ENCODE assay signal across 12 mouse cellular contexts in the genomic region with DNA sequence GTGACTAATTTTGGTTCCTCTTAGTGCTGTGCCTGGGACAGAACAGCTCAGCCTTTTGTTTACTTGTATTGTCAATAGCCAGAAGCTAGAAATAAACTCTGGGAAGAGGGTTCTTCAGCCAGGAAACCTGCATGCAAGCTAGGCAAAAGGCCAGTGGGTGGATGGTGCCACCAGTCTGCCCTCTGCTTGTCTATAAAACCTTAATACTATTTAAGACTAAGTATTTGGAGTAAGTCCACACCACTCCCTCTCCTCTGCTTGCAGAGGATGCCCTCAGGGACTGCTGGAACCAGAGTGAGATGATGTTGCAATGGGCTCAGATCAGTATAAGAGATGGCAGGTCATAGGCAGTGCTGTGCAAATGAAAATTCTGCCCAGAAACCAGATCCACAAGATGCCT. TPM values are rescaled to one million over a fixed set of nuclear protein-coding genes. Genes with fewer than 3 reads are reported as not detected.
A peak's percentile ranks its signal among the peaks of the same experiment; 100 is the strongest.
DNase-seq lines count a peak whose midpoint lies in the region; ATAC-seq and TF ChIP-seq lines count a peak whose summit lies in the region.
"Had no signal": no experiment of that assay in that cellular context is flagged by ENCODE, and none has a peak within 500 bp of the region (broad histone marks: within the 10 kb centered on the region; RNA-seq: fewer than 3 reads in every experiment).

No protein-coding gene starts in this region.

- H3K79me2 ChIP-seq in liver, adult 2 months (ENCODE audit: control insufficient read depth, insufficient read depth, low read length), result no peaks in the 10 kb centered on the region

- ATAC-seq in stomach, postnatal 0 days (ENCODE audit: low FRiP score, low TSS enrichment), result peak; percentile 56; the same call in 1 of the 2 replicates
- ATAC-seq: forebrain, embryonic 15.5 days; Patski had no signal

- H3K27ac ChIP-seq in liver, adult 2 months (replicated peaks; ENCODE audit: insufficient read depth, low read depth, low read length), result peak overlapping the region; percentile 42
- no peak overlapping the region for H3K27ac ChIP-seq in stomach, postnatal 0 days (replicated peaks)
- H3K27ac ChIP-seq: forebrain, embryonic 15.5 days; liver, embryonic 14.5 days had no signal

- no peak overlapping the region for H3K9ac ChIP-seq in liver, adult 2 months (ENCODE audit: low read depth, low read length)
- H3K9ac ChIP-seq in stomach, postnatal 0 days (ENCODE audit: low read length), result no peak overlapping the region
- H3K9ac ChIP-seq: forebrain, embryonic 15.5 days; liver, embryonic 14.5 days had no signal

- intact Hi-C loops in left cerebral cortex, postnatal 14 days (cut with DNase I), result no loop called here

- no peak for TF ChIP-seq CTCF in liver, adult 2 months (IDR thresholded peaks at IDR 0.05; ENCODE audit: low read depth, low read length)
- TF ChIP-seq CTCF in stomach, postnatal 0 days (IDR thresholded peaks at IDR 0.05; ENCODE audit: low read depth), result no peak

- H3K4me2 ChIP-seq in stomach, postnatal 0 days (replicated peaks; ENCODE audit: low read depth), result no peak overlapping the region
- H3K4me2 ChIP-seq: forebrain, embryonic 15.5 days had no signal

- no peak overlapping the region for H3K4me3 ChIP-seq in liver, adult 2 months (ENCODE audit: insufficient read depth, low read depth, low read length)
- H3K4me3 ChIP-seq in stomach, postnatal 0 days (ENCODE audit: low read depth, low read length), result no peak overlapping the region
- H3K4me3 ChIP-seq: forebrain, embryonic 15.5 days had no signal

- no peak for TF ChIP-seq EP300 in stomach, postnatal 0 days (optimal IDR thresholded peaks at IDR 0.05)

- DNase-seq in adrenal gland, adult (ENCODE audit: inconsistent age in 2 of 2, low spot score in 1 of 2), result peak; percentile 8 to 60
- DNase-seq in adrenal gland, postnatal 4 days (ENCODE audit: low spot score in 2 of 2), result no peak
- DNase-seq in liver, adult 2 months (ENCODE audit: extremely low read depth, low read depth, low spot score), result peak; percentile 97
- DNase-seq in liver, result no peak
- peak; percentile 92 for DNase-seq in gonadal fat pad, adult 2 months (ENCODE audit: low read depth)
- DNase-seq in stomach, postnatal 0 days (ENCODE audit: low spot score), result no peak
- DNase-seq in testis, postnatal 14 days (ENCODE audit: low spot score), result no peak
- DNase-seq in left cerebral cortex, postnatal 14 days (ENCODE audit: low spot score in 2 of 2), result no peak
- DNase-seq: midbrain, embryonic 14.5 days had no signal

- no peaks in the 10 kb centered on the region for H3K36me3 ChIP-seq in liver, adult 2 months (ENCODE audit: control insufficient read depth, insufficient read depth, low read length)
- H3K36me3 ChIP-seq in stomach, postnatal 0 days (ENCODE audit: control insufficient read depth, insufficient read depth, low read length), result no peaks in the 10 kb centered on the region
- H3K36me3 ChIP-seq: forebrain, embryonic 15.5 days had no signal

- H3K9me3 ChIP-seq in stomach, postnatal 0 days (ENCODE audit: control insufficient read depth, low read length), result no peaks in the 10 kb centered on the region
- H3K9me3 ChIP-seq: forebrain, embryonic 15.5 days had no signal

- peaks cover 40% of the 10 kb centered on the region for H3K4me1 ChIP-seq in liver, adult 2 months (ENCODE audit: control insufficient read depth, insufficient read depth, low read length)
- no peaks in the 10 kb centered on the region for H3K4me1 ChIP-seq in stomach, postnatal 0 days (replicated peaks; ENCODE audit: control insufficient read depth, insufficient read depth)
- H3K4me1 ChIP-seq: forebrain, embryonic 15.5 days had no signal

- TF ChIP-seq POLR2A in liver, adult 2 months (IDR thresholded peaks at IDR 0.05; ENCODE audit: extremely low read depth, insufficient read depth, low read length), result no peak

- no peaks in the 10 kb centered on the region for H3K27me3 ChIP-seq in liver, adult 2 months (ENCODE audit: control insufficient read depth, insufficient read depth, low read length)
- H3K27me3 ChIP-seq in stomach, postnatal 0 days (ENCODE audit: control insufficient read depth, insufficient read depth, low read length), result no peaks in the 10 kb centered on the region
- H3K27me3 ChIP-seq: forebrain, embryonic 15.5 days; Patski had no signal

RNA-seq across cellular contexts. Expression of gene Nampt, which starts 53.5 kb away (rescaled TPM):
- total RNA-seq in adrenal gland, postnatal 4 days (2021), result 10 to 100 TPM; 40.1 to 41.0 TPM
- 57.8 and 75.6 TPM in 2 replicates for total RNA-seq in liver, adult 2 months (2014; rRNA removed)
- polyA plus RNA-seq in liver, adult 2 months (2012; rRNA removed), result 9.5 and 10.9 TPM in 2 replicates
- polyA plus RNA-seq in gonadal fat pad, adult 2 months (2012; rRNA removed), result 19.4 and 21.5 TPM in 2 replicates
- polyA plus RNA-seq in stomach, postnatal 0 days (2015; fragmentation: Nextera tagmentation; extraction: Ambion mirVana), result 13.6 and 14.2 TPM in 2 replicates
- total RNA-seq in left cerebral cortex, postnatal 14 days (2021), result 10 to 100 TPM; 34.0 to 37.1 TPM

Comparison
In these comparisons a context has a peak if more than half of its experiments do, and no peak if none do; other contexts are left out.
1. DNase-seq: peak in adrenal gland, adult (2 of 2), liver, adult 2 months (single experiment) and gonadal fat pad, adult 2 months (single experiment); none in adrenal gland, postnatal 4 days (0 of 2), liver (single experiment), stomach, postnatal 0 days (single experiment), testis, postnatal 14 days (single experiment) and left cerebral cortex, postnatal 14 days (0 of 2).